Mouse (Mus musculus): Measurements from ENCODE around the gene Fxn.
A peak's percentile ranks its signal among the peaks of the same experiment; 100 is the strongest.

GRCm38 (mm10) chr19:24214939-24215338 lies 65.5 kb downstream of the Fxn start:
- TF ChIP-seq ETS1 (conservative IDR thresholded peaks at IDR 0.05; ENCODE audit: low read depth, low read length) = no peak
- no peak for TF ChIP-seq TCF12 (IDR thresholded peaks at IDR 0.05; ENCODE audit: low read depth, low read length)
- TF ChIP-seq CTCF (conservative IDR thresholded peaks at IDR 0.05 in 1 of 2, IDR thresholded peaks at IDR 0.05 in 1 of 2; ENCODE audit: low read depth in 2 of 2, low read length in 2 of 2) = peak in 1 of 2 experiments; percentile 49; a peak in 2 of 4 replicates
- TF ChIP-seq USF2 (conservative IDR thresholded peaks at IDR 0.05; ENCODE audit: low read depth, low read length) = no peak
- TF ChIP-seq MEF2A (IDR thresholded peaks at IDR 0.05; ENCODE audit: borderline replicate concordance, low read depth, low read length) = no peak
- no peak for TF ChIP-seq POLR2A (IDR thresholded peaks at IDR 0.05; ENCODE audit: low read depth, low read length)
- TF ChIP-seq EP300 (IDR thresholded peaks at IDR 0.05; ENCODE audit: low read length) = no peak
- TF ChIP-seq NELFE (IDR thresholded peaks at IDR 0.05; ENCODE audit: low read depth, low read length) = no peak
- TF ChIP-seq POLR2AphosphoS2 (IDR thresholded peaks at IDR 0.05; ENCODE audit: low read depth, low read length) = no peak
